ENCODE assay signal across 15 mouse cellular contexts in genomic region chr13:91874565-91874964, GRCm38 (mm10). TPM values are rescaled to one million over a fixed set of nuclear protein-coding genes. Genes with fewer than 3 reads are reported as not detected.
DNase-seq lines count a peak whose midpoint lies in the region; ATAC-seq and TF ChIP-seq lines count a peak whose summit lies in the region.
"Had no signal": no experiment of that assay in that cellular context is flagged by ENCODE, and none has a peak within 500 bp of the region (broad histone marks: within the 10 kb centered on the region; RNA-seq: fewer than 3 reads in every experiment).

No protein-coding gene starts in this region.

- WGBS in limb, embryonic 12.5 days, result 73% methylated on average over 7 of the region's 7 CpGs
- 85% methylated on average over 7 of the region's 7 CpGs for WGBS in limb, embryonic 10.5 days
- 68% methylated on average over 7 of the region's 7 CpGs for WGBS in heart, embryonic 13.5 days
- 61% methylated on average over 7 of the region's 7 CpGs for WGBS in limb, embryonic 14.5 days
- 78% methylated on average over 7 of the region's 7 CpGs for WGBS in liver, embryonic 11.5 days

- DNase-seq in frontal cortex, adult 2 months (ENCODE audit: extremely low spot score in 1 of 2, low spot score in 1 of 2), result peak; percentile 9 to 55
- DNase-seq in frontal cortex, postnatal 14 days (ENCODE audit: low spot score in 2 of 2), result no peak
- DNase-seq in limb, embryonic 10.5 days (ENCODE audit: low spot score), result no peak
- no peak for DNase-seq in limb, embryonic 14.5 days (ENCODE audit: low spot score)
- DNase-seq in liver, embryonic 11.5 days (ENCODE audit: low spot score), result no peak
- DNase-seq: cerebellum, adult 18-20 months; thymus, adult 2 months had no signal

- H3K27me3 ChIP-seq in limb, embryonic 12.5 days, result no peaks in the 10 kb centered on the region
- no peaks in the 10 kb centered on the region for H3K27me3 ChIP-seq in limb, embryonic 10.5 days (ENCODE audit: low read depth, poor library complexity, severe bottlenecking)
- H3K27me3 ChIP-seq in heart, embryonic 13.5 days (replicated peaks), result no peaks in the 10 kb centered on the region
- no peaks in the 10 kb centered on the region for H3K27me3 ChIP-seq in limb, embryonic 14.5 days (ENCODE audit: control insufficient read depth, insufficient read depth, low read length)
- H3K27me3 ChIP-seq in liver, embryonic 11.5 days (replicated peaks; ENCODE audit: control insufficient read depth, insufficient read depth, low read length), result no peaks in the 10 kb centered on the region
- H3K27me3 ChIP-seq: liver, embryonic 12.5 days; midbrain, embryonic 13.5 days had no signal

- no peak overlapping the region for H3K9ac ChIP-seq in limb, embryonic 12.5 days (replicated peaks)
- peak overlapping the region; percentile 33; the same call in 1 of the 2 replicates for H3K9ac ChIP-seq in heart, embryonic 13.5 days
- no peak overlapping the region for H3K9ac ChIP-seq in limb, embryonic 14.5 days (ENCODE audit: low read depth, low read length, severe bottlenecking)
- H3K9ac ChIP-seq in liver, embryonic 11.5 days (ENCODE audit: low read depth, low read length), result no peak overlapping the region
- H3K9ac ChIP-seq: liver, embryonic 12.5 days; midbrain, embryonic 13.5 days had no signal

- H3K4me3 ChIP-seq in limb, embryonic 12.5 days (replicated peaks), result no peak overlapping the region
- H3K4me3 ChIP-seq in limb, embryonic 10.5 days, result no peak overlapping the region
- no peak overlapping the region for H3K4me3 ChIP-seq in heart, embryonic 13.5 days
- H3K4me3 ChIP-seq in limb, embryonic 14.5 days (replicated peaks; ENCODE audit: low read length), result no peak overlapping the region
- no peak overlapping the region for H3K4me3 ChIP-seq in liver, embryonic 11.5 days (ENCODE audit: low read depth, low read length)
- H3K4me3 ChIP-seq: forebrain, embryonic 10.5 days; liver, embryonic 12.5 days; midbrain, embryonic 13.5 days had no signal

- H3K4me1 ChIP-seq in limb, embryonic 12.5 days (replicated peaks), result no peaks in the 10 kb centered on the region
- peaks cover 6% of the 10 kb centered on the region for H3K4me1 ChIP-seq in limb, embryonic 10.5 days
- H3K4me1 ChIP-seq in heart, embryonic 13.5 days, result peaks cover 48% of the 10 kb centered on the region
- peaks cover 6% of the 10 kb centered on the region; the same call in 1 of the 2 replicates for H3K4me1 ChIP-seq in limb, embryonic 14.5 days (ENCODE audit: control insufficient read depth, insufficient read depth, low read length)
- H3K4me1 ChIP-seq in liver, embryonic 11.5 days (replicated peaks; ENCODE audit: control insufficient read depth, insufficient read depth, low read length), result no peaks in the 10 kb centered on the region
- H3K4me1 ChIP-seq: forebrain, embryonic 10.5 days; liver, embryonic 12.5 days; midbrain, embryonic 13.5 days had no signal

- no peak for ATAC-seq in limb, embryonic 12.5 days (ENCODE audit: insufficient number of reproducible peaks, insufficient read depth, low FRiP score, low TSS enrichment, low read depth)
- ATAC-seq in heart, embryonic 13.5 days (ENCODE audit: extremely low read depth, insufficient number of reproducible peaks, low FRiP score, low TSS enrichment), result no peak
- ATAC-seq in limb, embryonic 14.5 days (ENCODE audit: low FRiP score, low read depth), result no peak
- no peak for ATAC-seq in liver, embryonic 11.5 days (replicated peaks; ENCODE audit: low FRiP score)
- no peak for ATAC-seq in megakaryocyte progenitor cell, adult 5-6 weeks (replicated peaks; ENCODE audit: poor library complexity)
- ATAC-seq: hindbrain, embryonic 16.5 days; liver, embryonic 12.5 days; midbrain, embryonic 13.5 days had no signal

- no peaks in the 10 kb centered on the region for H3K9me3 ChIP-seq in limb, embryonic 12.5 days
- no peaks in the 10 kb centered on the region for H3K9me3 ChIP-seq in limb, embryonic 10.5 days (replicated peaks)
- no peaks in the 10 kb centered on the region for H3K9me3 ChIP-seq in heart, embryonic 13.5 days
- no peaks in the 10 kb centered on the region for H3K9me3 ChIP-seq in limb, embryonic 14.5 days (ENCODE audit: control insufficient read depth, low read length)
- H3K9me3 ChIP-seq in liver, embryonic 11.5 days (ENCODE audit: control insufficient read depth, low read length), result no peaks in the 10 kb centered on the region
- H3K9me3 ChIP-seq: forebrain, embryonic 10.5 days; liver, embryonic 12.5 days; midbrain, embryonic 13.5 days had no signal

- H3K36me3 ChIP-seq in limb, embryonic 12.5 days, result no peaks in the 10 kb centered on the region
- H3K36me3 ChIP-seq in limb, embryonic 10.5 days, result no peaks in the 10 kb centered on the region
- H3K36me3 ChIP-seq in heart, embryonic 13.5 days, result no peaks in the 10 kb centered on the region
- no peaks in the 10 kb centered on the region for H3K36me3 ChIP-seq in limb, embryonic 14.5 days (ENCODE audit: control insufficient read depth, insufficient read depth, low read length)
- H3K36me3 ChIP-seq in liver, embryonic 11.5 days (ENCODE audit: control insufficient read depth, insufficient read depth, low read length), result no peaks in the 10 kb centered on the region
- H3K36me3 ChIP-seq: forebrain, embryonic 10.5 days; liver, embryonic 12.5 days; midbrain, embryonic 13.5 days had no signal

- peak overlapping the region; percentile 25; the same call in 1 of the 2 replicates for H3K27ac ChIP-seq in limb, embryonic 12.5 days
- H3K27ac ChIP-seq in limb, embryonic 10.5 days, result no peak overlapping the region
- H3K27ac ChIP-seq in heart, embryonic 13.5 days (replicated peaks), result peak overlapping the region; percentile 83
- peak overlapping the region; percentile 55 for H3K27ac ChIP-seq in limb, embryonic 14.5 days (replicated peaks; ENCODE audit: low read depth, low read length)
- no peak overlapping the region for H3K27ac ChIP-seq in liver, embryonic 11.5 days (ENCODE audit: low read depth, low read length)
- H3K27ac ChIP-seq: forebrain, embryonic 10.5 days; liver, embryonic 12.5 days; midbrain, embryonic 13.5 days had no signal

- no peak for TF ChIP-seq POLR2A in limb, embryonic 14.5 days (IDR thresholded peaks at IDR 0.05; ENCODE audit: borderline replicate concordance, extremely low read depth, insufficient read depth, insufficient read length)

- H3K4me2 ChIP-seq in limb, embryonic 12.5 days, result no peak overlapping the region
- no peak overlapping the region for H3K4me2 ChIP-seq in heart, embryonic 13.5 days
- H3K4me2 ChIP-seq in limb, embryonic 14.5 days (replicated peaks; ENCODE audit: low read depth, low read length, severe bottlenecking), result no peak overlapping the region
- H3K4me2 ChIP-seq in liver, embryonic 11.5 days, result no peak overlapping the region
- H3K4me2 ChIP-seq: liver, embryonic 12.5 days; midbrain, embryonic 13.5 days had no signal

RNA-seq across cellular contexts. Expression of gene Ckmt2, which starts 2.1 kb away (rescaled TPM):
- polyA plus RNA-seq in frontal cortex, adult 2 months (2012; rRNA removed), result 0.20 and 0.36 TPM in 2 replicates
- polyA plus RNA-seq in limb, embryonic 12.5 days (2016; fragmentation: Nextera tagmentation; extraction: Ambion mirVana), result not detected in 2 replicates
- polyA plus RNA-seq in limb, embryonic 10.5 days (2016; fragmentation: Nextera tagmentation; extraction: Ambion mirVana), result not detected in 2 replicates
- 13.4 and 14.6 TPM in 2 replicates for polyA plus RNA-seq in heart, embryonic 13.5 days (2015; fragmentation: Nextera tagmentation; extraction: Ambion mirVana)
- 0.68 and 1.2 TPM in 2 replicates for polyA plus RNA-seq in limb, embryonic 14.5 days (2012; rRNA removed)
- 0.39 and 1.2 TPM in 2 replicates for polyA plus RNA-seq in limb, embryonic 14.5 days (2014; fragmentation: Nextera tagmentation; extraction: Ambion mirVana)
- not detected in 2 replicates for polyA plus RNA-seq in liver, embryonic 11.5 days (2014; fragmentation: Nextera tagmentation; extraction: Ambion mirVana)
- total RNA-seq in megakaryocyte progenitor cell, adult 5-6 weeks (2015), result not detected in 2 replicates
- total RNA-seq in megakaryocyte progenitor cell, adult 5-6 weeks (2017), result not detected in 2 replicates
- polyA plus RNA-seq: C2C12; forebrain, embryonic 10.5 days; liver, embryonic 12.5 days; midbrain, embryonic 13.5 days had no signal

Comparison
In these comparisons a context has a peak if more than half of its experiments do, and no peak if none do; other contexts are left out.
1. DNase-seq: peak in frontal cortex, adult 2 months (2 of 2); none in frontal cortex, postnatal 14 days (0 of 2), limb, embryonic 10.5 days (single experiment), limb, embryonic 14.5 days (single experiment) and liver, embryonic 11.5 days (single experiment).
2. H3K27ac ChIP-seq: peak in limb, embryonic 12.5 days (single experiment), heart, embryonic 13.5 days (single experiment) and limb, embryonic 14.5 days (single experiment); none in limb, embryonic 10.5 days (single experiment) and liver, embryonic 11.5 days (single experiment).